Mouse (Mus musculus) macrophage (primary cell): ENCODE data around the gene Wdr18. TPM values are rescaled to one million over a fixed set of nuclear protein-coding genes. Genes with fewer than 3 reads are reported as not detected.

Experiments
- H3K27ac ChIP-seq: fragments of 350-480 bp; formaldehyde crosslinking; 2 replicates; pipeline ENCODE4 v1.9.0; 2021
- H3K36me3 ChIP-seq: fragments of 350-480 bp; formaldehyde crosslinking; 2 replicates; pipeline ENCODE4 v1.9.0; 2021; ENCODE audit errors: inconsistent target
- H3K4me3 ChIP-seq: fragments of 350-480 bp; formaldehyde crosslinking; 2 replicates; pipeline ENCODE4 v1.9.0; 2021; ENCODE audit errors: inconsistent target
- H3K79me2 ChIP-seq: fragments of 350-480 bp; formaldehyde crosslinking; 2 replicates; pipeline ENCODE4 v1.9.0; 2021; ENCODE audit errors: inconsistent target
- WGBS: methylation state at CpG from one replicate; pipeline ENCODE4 v1.1.7; 2026; ENCODE audit warnings: inconsistent platforms; ENCODE audit not compliant: missing documents; 5-methylcytosine and 5-hydroxymethylcytosine counted together
- polyA plus RNA-seq: library from polyadenylated mRNA; stranded (reverse); fragments of 250-400 nt; gene quantifications from 3 replicates; pipeline ENCODE4 v1.2.4, GENCODE M21; 2018; ENCODE audit warnings: inconsistent platforms

Gene Wdr18
- polyA plus RNA-seq, 1 experiment from 2014 or later, result 11.4 TPM

GRCm38 (mm10) chr10:80018739-80019297 lies 58.9 kb downstream of the Wdr18 start:
- 20% methylated on average over 10 of the region's 15 CpGs for WGBS

GRCm38 (mm10) chr10:80019471-80020131 lies 59.6 kb downstream of the Wdr18 start:
- peaks cover 82% of the 10 kb centered on the region for H3K79me2 ChIP-seq
- WGBS, result 89% methylated on average over 19 of the region's 20 CpGs
- H3K36me3 ChIP-seq, result peaks cover 49% of the 10 kb centered on the region; the same call in 1 of the 2 replicates
- no peak overlapping the region for H3K4me3 ChIP-seq
- H3K27ac ChIP-seq, result peak overlapping the region; percentile 97

More at GRCm38 (mm10) chr10:80018739-80019297, 58.9 kb downstream of the Wdr18 start:
- Histone ChIP-seq H3K27ac (peak overlapping the region; percentile 97), H3K4me3 (peak overlapping the region; percentile 90), H3K79me2 (peaks cover 74% of the 10 kb centered on the region), H3K36me3 (peaks cover 46% of the 10 kb centered on the region; the same call in 1 of the 2 replicates)

Other genes with a start within 250 kb of the Wdr18 start
- 0.30 to 1.6 TPM (median 0.40 TPM) in 3 replicates for gene Hcn2, start 243.5 kb upstream of the Wdr18 start, polyA plus RNA-seq
- gene Polrmt, start 213.6 kb upstream of the Wdr18 start, polyA plus RNA-seq, result 11.4 to 13.9 TPM (median 11.7 TPM) in 3 replicates
- not detected in 3 replicates for gene Fgf22, start 205.1 kb upstream of the Wdr18 start, polyA plus RNA-seq
- gene Rnf126, start 193.2 kb upstream of the Wdr18 start, polyA plus RNA-seq, result 20.1 to 34.6 TPM (median 21.2 TPM) in 3 replicates
- 0.12 to 0.67 TPM (median 0.47 TPM) in 3 replicates for gene Fstl3, start 182.9 kb upstream of the Wdr18 start, polyA plus RNA-seq
- not detected in 3 replicates for gene Prss57, start 169.2 kb upstream of the Wdr18 start, polyA plus RNA-seq
- gene Palm, start 166.6 kb upstream of the Wdr18 start, polyA plus RNA-seq, result 1.3 to 1.9 TPM (median 1.8 TPM) in 3 replicates
- gene Misp, start 139.2 kb upstream of the Wdr18 start, polyA plus RNA-seq, result 0.23 to 0.95 TPM (median 0.93 TPM) in 3 replicates
- 119 to 188 TPM (median 143 TPM) in 3 replicates for gene Ptbp1, start 105.7 kb upstream of the Wdr18 start, polyA plus RNA-seq
- 0.96 to 1.6 TPM (median 1.2 TPM) in 3 replicates for gene Prtn3, start 85.7 kb upstream of the Wdr18 start, polyA plus RNA-seq
- gene Plppr3, start 85.5 kb upstream of the Wdr18 start, polyA plus RNA-seq, result 0.64 to 2.5 TPM (median 1.0 TPM) in 3 replicates
- gene Elane, start 73.9 kb upstream of the Wdr18 start, polyA plus RNA-seq, result 0.67 to 0.89 TPM in 2 of 3 replicates, not detected in the other
- not detected in 3 replicates for gene Cfd, start 69.3 kb upstream of the Wdr18 start, polyA plus RNA-seq
- 10.6 to 18.8 TPM (median 16.5 TPM) in 3 replicates for gene Med16, start 51.2 kb upstream of the Wdr18 start, polyA plus RNA-seq
- 5.7 TPM in 1 of 3 replicates, not detected in the others for gene Gm26602, start 49.3 kb upstream of the Wdr18 start, polyA plus RNA-seq
- 0.27 to 0.89 TPM (median 0.30 TPM) in 3 replicates for gene Kiss1r, start 43.2 kb upstream of the Wdr18 start, polyA plus RNA-seq
- 41.6 to 61.5 TPM (median 54.4 TPM) in 3 replicates for gene R3hdm4, start 38.9 kb upstream of the Wdr18 start, polyA plus RNA-seq
- 13.8 to 37.4 TPM (median 29.1 TPM) in 3 replicates for gene Arid3a, start 33.1 kb upstream of the Wdr18 start, polyA plus RNA-seq
- not detected in 3 replicates for gene Grin3b, start 10.6 kb downstream of the Wdr18 start, polyA plus RNA-seq
- 37.3 to 67.6 TPM (median 52.3 TPM) in 3 replicates for gene Tmem259, start 24.2 kb downstream of the Wdr18 start, polyA plus RNA-seq
- 4.0 to 9.8 TPM (median 4.7 TPM) in 3 replicates for gene Cnn2, start 28.4 kb downstream of the Wdr18 start, polyA plus RNA-seq
- gene Abca7, start 36.3 kb downstream of the Wdr18 start, polyA plus RNA-seq, result 3.3 to 10.6 TPM (median 4.0 TPM) in 3 replicates
- 56.2 to 124 TPM (median 74.2 TPM) in 3 replicates for gene Arhgap45, start 56.5 kb downstream of the Wdr18 start, polyA plus RNA-seq
- gene Polr2e, start 79.6 kb downstream of the Wdr18 start, polyA plus RNA-seq, result 51.6 to 65.8 TPM (median 54.3 TPM) in 3 replicates
- 427 to 512 TPM (median 481 TPM) in 3 replicates for gene Gpx4, start 87.0 kb downstream of the Wdr18 start, polyA plus RNA-seq
- gene Sbno2, start 145.4 kb downstream of the Wdr18 start, polyA plus RNA-seq, result 23.7 to 43.6 TPM (median 42.5 TPM) in 3 replicates
- 72.6 to 106 TPM (median 79.6 TPM) in 3 replicates for gene Stk11, start 155.7 kb downstream of the Wdr18 start, polyA plus RNA-seq
- 68.4 to 213 TPM (median 169 TPM) in 3 replicates for gene Atp5d, start 178.5 kb downstream of the Wdr18 start, polyA plus RNA-seq
- 1.9 to 3.0 TPM (median 2.4 TPM) in 3 replicates for gene Cbarp, start 180.7 kb downstream of the Wdr18 start, polyA plus RNA-seq
- gene Midn, start 188.1 kb downstream of the Wdr18 start, polyA plus RNA-seq, result 16.3 to 36.3 TPM (median 20.3 TPM) in 3 replicates
- gene Cirbp, start 205.8 kb downstream of the Wdr18 start, polyA plus RNA-seq, result 17.6 to 31.0 TPM (median 19.0 TPM) in 3 replicates
- gene 1600002K03Rik, start 212.8 kb downstream of the Wdr18 start, polyA plus RNA-seq, result 4.4 to 19.3 TPM (median 13.3 TPM) in 3 replicates
- gene Efna2, start 219.3 kb downstream of the Wdr18 start, polyA plus RNA-seq, result 0.11 to 0.29 TPM (median 0.26 TPM) in 3 replicates